In the genomic region with DNA sequence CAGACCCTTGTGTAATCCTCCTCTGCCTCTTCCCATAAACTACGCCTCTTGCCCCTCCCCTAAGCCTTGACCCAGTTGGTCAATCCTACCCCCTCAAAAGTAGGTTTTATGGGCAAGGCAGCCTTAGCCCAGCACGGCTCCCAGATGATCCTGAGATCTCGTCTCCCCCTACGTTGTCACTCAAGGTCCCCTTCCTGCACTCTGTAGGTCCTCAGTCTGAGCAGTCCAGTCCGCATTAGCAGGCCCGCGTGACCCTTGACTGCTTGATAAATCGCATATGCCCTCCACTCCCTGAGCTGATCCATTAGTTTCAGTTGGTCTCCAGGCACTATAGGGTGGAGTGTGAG, we compare ENCODE assay signal across 8 mouse cellular contexts. TPM values are rescaled to one million over a fixed set of nuclear protein-coding genes. Genes with fewer than 3 reads are reported as not detected.
DNase-seq lines count a peak whose midpoint lies in the region; ATAC-seq and TF ChIP-seq lines count a peak whose summit lies in the region.

No protein-coding gene starts in this region.

- H3K4me2 ChIP-seq in heart, embryonic 15.5 days, result peak overlapping the region; percentile 87
- H3K4me2 ChIP-seq in hindbrain, embryonic 12.5 days (replicated peaks), result peak overlapping the region; percentile 67
- peak overlapping the region; percentile 73 for H3K4me2 ChIP-seq in midbrain, embryonic 11.5 days

- peak; percentile 4; the same call in 1 of the 2 replicates for ATAC-seq in heart, embryonic 15.5 days (replicated peaks; ENCODE audit: insufficient number of reproducible peaks, insufficient read depth, low FRiP score, low read depth)
- peak; percentile 60; the same call in 1 of the 2 replicates for ATAC-seq in hindbrain, embryonic 12.5 days (ENCODE audit: low FRiP score)
- no peak for ATAC-seq in midbrain, embryonic 11.5 days (ENCODE audit: low FRiP score)
- no peak for ATAC-seq in cerebellum, adult (ENCODE audit: insufficient number of reproducible peaks, low FRiP score, low TSS enrichment)

- TF ChIP-seq POLR2A in cortical plate, adult 2 months (IDR thresholded peaks at IDR 0.05; ENCODE audit: extremely low read depth, insufficient read depth, low read length), result no peak

- no peak for TF ChIP-seq CTCF in cortical plate, adult 2 months (IDR thresholded peaks at IDR 0.05; ENCODE audit: extremely low read depth, insufficient read depth, low read length)

- H3K27ac ChIP-seq in heart, embryonic 15.5 days, result no peak overlapping the region
- no peak overlapping the region for H3K27ac ChIP-seq in cortical plate, adult 2 months (ENCODE audit: insufficient read depth, low read length)
- no peak overlapping the region for H3K27ac ChIP-seq in hindbrain, embryonic 12.5 days
- no peak overlapping the region for H3K27ac ChIP-seq in midbrain, embryonic 11.5 days (ENCODE audit: low read depth, low read length)

- no peaks in the 10 kb centered on the region for H3K36me3 ChIP-seq in heart, embryonic 15.5 days
- no peaks in the 10 kb centered on the region for H3K36me3 ChIP-seq in hindbrain, embryonic 12.5 days
- H3K36me3 ChIP-seq in midbrain, embryonic 11.5 days (ENCODE audit: control insufficient read depth, insufficient read depth, low read length), result no peaks in the 10 kb centered on the region

- DNase-seq in heart, adult 9 months (ENCODE audit: low spot score in 2 of 2), result no peak
- DNase-seq in midbrain, embryonic 11.5 days (ENCODE audit: low spot score, missing footprints), result no peak
- DNase-seq in adrenal gland, postnatal 36 days, result no peak
- DNase-seq in ovary, postnatal 10 days (ENCODE audit: low spot score), result no peak

- H3K27me3 ChIP-seq in heart, embryonic 15.5 days, result peaks cover 11% of the 10 kb centered on the region
- H3K27me3 ChIP-seq in hindbrain, embryonic 12.5 days, result peaks cover 26% of the 10 kb centered on the region
- H3K27me3 ChIP-seq in midbrain, embryonic 11.5 days (ENCODE audit: control insufficient read depth, insufficient read depth, low read length), result peaks cover 3% of the 10 kb centered on the region

- H3K4me3 ChIP-seq in heart, embryonic 15.5 days, result peak overlapping the region; percentile 51
- peak overlapping the region; percentile 30; the same call in 1 of the 2 replicates for H3K4me3 ChIP-seq in cortical plate, adult 2 months (ENCODE audit: insufficient read depth, low read length)
- H3K4me3 ChIP-seq in hindbrain, embryonic 12.5 days, result peak overlapping the region; percentile 44
- H3K4me3 ChIP-seq in midbrain, embryonic 11.5 days (ENCODE audit: low read depth, low read length), result peak overlapping the region; percentile 38

- H3K9ac ChIP-seq in heart, embryonic 15.5 days, result no peak overlapping the region
- peak overlapping the region; percentile 49; the same call in 1 of the 2 replicates for H3K9ac ChIP-seq in hindbrain, embryonic 12.5 days
- H3K9ac ChIP-seq in midbrain, embryonic 11.5 days (ENCODE audit: low read length), result peak overlapping the region; percentile 61

- 47% methylated on average over 8 of the region's 8 CpGs for WGBS in heart, embryonic 15.5 days
- 32% methylated on average over 8 of the region's 8 CpGs for WGBS in hindbrain, embryonic 12.5 days
- 29% methylated on average over 8 of the region's 8 CpGs for WGBS in midbrain, embryonic 11.5 days

- peaks cover 13% of the 10 kb centered on the region for H3K4me1 ChIP-seq in heart, embryonic 15.5 days (replicated peaks)
- H3K4me1 ChIP-seq in cortical plate, adult 2 months (ENCODE audit: control insufficient read depth, insufficient read depth, low read length), result no peaks in the 10 kb centered on the region
- H3K4me1 ChIP-seq in hindbrain, embryonic 12.5 days, result peaks cover 13% of the 10 kb centered on the region; the same call in 1 of the 2 replicates
- H3K4me1 ChIP-seq in midbrain, embryonic 11.5 days (ENCODE audit: control insufficient read depth, insufficient read depth, low read length), result peaks cover 5% of the 10 kb centered on the region; the same call in 1 of the 2 replicates

- no peaks in the 10 kb centered on the region for H3K9me3 ChIP-seq in heart, embryonic 15.5 days (replicated peaks)
- no peaks in the 10 kb centered on the region for H3K9me3 ChIP-seq in hindbrain, embryonic 12.5 days (replicated peaks)
- no peaks in the 10 kb centered on the region for H3K9me3 ChIP-seq in midbrain, embryonic 11.5 days (ENCODE audit: control insufficient read depth, low read length)

RNA-seq across cellular contexts. Expression of gene Aloxe3, which starts 8.9 kb away (rescaled TPM):
- polyA plus RNA-seq in heart, embryonic 15.5 days (2015; fragmentation: Nextera tagmentation; extraction: Ambion mirVana), result 0.18 and 0.37 TPM in 2 replicates
- 8.7 and 11.6 TPM in 2 replicates for polyA plus RNA-seq in cortical plate, adult 2 months (2012; rRNA removed)
- polyA plus RNA-seq in hindbrain, embryonic 12.5 days (2016; fragmentation: Nextera tagmentation; extraction: Ambion mirVana), result 0.41 and 0.65 TPM in 2 replicates
- polyA plus RNA-seq in midbrain, embryonic 11.5 days (2014; fragmentation: Nextera tagmentation; extraction: Ambion mirVana), result 0.15 and 0.74 TPM in 2 replicates
- total RNA-seq in adrenal gland, postnatal 36 days (2021), result 1 to 10 TPM in 1 of 2 experiments, under 1 TPM in 1; 0.63 to 1.1 TPM

RNA-seq across cellular contexts. Expression of gene 9130213A22Rik, which starts 12.2 kb away (rescaled TPM):
- 0.51 and 0.60 TPM in 2 replicates for polyA plus RNA-seq in heart, embryonic 15.5 days (2015; fragmentation: Nextera tagmentation; extraction: Ambion mirVana)
- polyA plus RNA-seq in cortical plate, adult 2 months (2012; rRNA removed), result 2.1 and 2.3 TPM in 2 replicates
- polyA plus RNA-seq in hindbrain, embryonic 12.5 days (2016; fragmentation: Nextera tagmentation; extraction: Ambion mirVana), result 0.26 and 0.29 TPM in 2 replicates
- 0.11 TPM in 1 of 2 replicates, not detected in the other for polyA plus RNA-seq in midbrain, embryonic 11.5 days (2014; fragmentation: Nextera tagmentation; extraction: Ambion mirVana)
- total RNA-seq in adrenal gland, postnatal 36 days (2021), result under 1 TPM; 0.50 to 0.76 TPM

RNA-seq across cellular contexts. Expression of gene Hes7, which starts 14.4 kb away (rescaled TPM):
- polyA plus RNA-seq in heart, embryonic 15.5 days (2015; fragmentation: Nextera tagmentation; extraction: Ambion mirVana), result 0.52 and 0.57 TPM in 2 replicates
- polyA plus RNA-seq in cortical plate, adult 2 months (2012; rRNA removed), result 0.50 and 0.83 TPM in 2 replicates
- polyA plus RNA-seq in hindbrain, embryonic 12.5 days (2016; fragmentation: Nextera tagmentation; extraction: Ambion mirVana), result 0.25 and 0.49 TPM in 2 replicates
- 0.17 and 0.33 TPM in 2 replicates for polyA plus RNA-seq in midbrain, embryonic 11.5 days (2014; fragmentation: Nextera tagmentation; extraction: Ambion mirVana)
- under 1 TPM; 0.17 to 0.26 TPM for total RNA-seq in adrenal gland, postnatal 36 days (2021)

RNA-seq across cellular contexts. Expression of gene Alox12b, which starts 22.2 kb away (rescaled TPM):
- polyA plus RNA-seq in heart, embryonic 15.5 days (2015; fragmentation: Nextera tagmentation; extraction: Ambion mirVana), result 0.05 TPM in 2 replicates
- polyA plus RNA-seq in cortical plate, adult 2 months (2012; rRNA removed), result 4.4 and 5.4 TPM in 2 replicates
- 0.12 TPM in 2 replicates for polyA plus RNA-seq in hindbrain, embryonic 12.5 days (2016; fragmentation: Nextera tagmentation; extraction: Ambion mirVana)
- polyA plus RNA-seq in midbrain, embryonic 11.5 days (2014; fragmentation: Nextera tagmentation; extraction: Ambion mirVana), result not detected in 2 replicates
- total RNA-seq in adrenal gland, postnatal 36 days (2021), result not detected

RNA-seq across cellular contexts. Expression of gene Per1, which starts 39.6 kb away (rescaled TPM):
- polyA plus RNA-seq in heart, embryonic 15.5 days (2015; fragmentation: Nextera tagmentation; extraction: Ambion mirVana), result 16.1 and 25.2 TPM in 2 replicates
- polyA plus RNA-seq in cortical plate, adult 2 months (2012; rRNA removed), result 48.3 and 57.6 TPM in 2 replicates
- polyA plus RNA-seq in hindbrain, embryonic 12.5 days (2016; fragmentation: Nextera tagmentation; extraction: Ambion mirVana), result 9.8 and 11.6 TPM in 2 replicates
- polyA plus RNA-seq in midbrain, embryonic 11.5 days (2014; fragmentation: Nextera tagmentation; extraction: Ambion mirVana), result 6.0 and 7.3 TPM in 2 replicates
- 100 to 1,000 TPM; 112 to 153 TPM for total RNA-seq in adrenal gland, postnatal 36 days (2021)

Comparison
In these comparisons a context has a peak if more than half of its experiments do, and no peak if none do; other contexts are left out.
1. ATAC-seq: peak in heart, embryonic 15.5 days (single experiment) and hindbrain, embryonic 12.5 days (single experiment); none in midbrain, embryonic 11.5 days (single experiment) and cerebellum, adult (single experiment).
2. Peak in every context shown above with its lines, with median percentiles within 50 percentile points of each other: H3K4me2 ChIP-seq and H3K4me3 ChIP-seq.